Mouse (Mus musculus): ENCODE results near the gene Mrpl38. TPM values are rescaled to one million over a fixed set of nuclear protein-coding genes. Genes with fewer than 3 reads are reported as not detected.

Mrpl38 gene
- polyA plus RNA-seq, 1 experiment from 2014 or later, result 94.7 TPM

DNA sequence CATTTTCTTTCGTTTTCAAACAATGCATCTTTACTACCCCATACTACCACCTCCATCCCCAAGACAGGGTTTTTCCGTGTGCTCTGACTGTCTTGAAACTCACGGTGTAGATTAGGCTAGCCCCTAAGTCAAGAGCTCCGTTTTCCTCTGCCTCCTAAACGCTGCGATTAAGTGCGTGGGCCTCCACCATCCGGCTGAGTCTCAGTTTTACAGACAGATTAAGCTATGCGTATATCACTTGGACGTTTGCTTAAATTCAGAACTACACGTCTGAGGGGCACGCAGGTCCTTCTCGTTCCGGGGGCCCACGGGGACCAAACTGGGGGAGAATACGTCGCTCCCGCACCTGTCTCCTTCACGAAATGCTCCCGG lies 586 bp downstream of the Mrpl38 start:
- ATAC-seq (ENCODE audit: borderline replicate concordance, extremely low read depth, low FRiP score, low TSS enrichment), result 0 out of 2 replicates have a peak, but pooled peaks have one; percentile 1
- Histone ChIP-seq H3K4me3 (peak overlapping the region; percentile 97), H3K27ac (peak overlapping the region; percentile 70), H3K9me3 (no peaks in the 10 kb centered on the region), H3K4me2 (peak overlapping the region; percentile 66), H3K27me3 (no peaks in the 10 kb centered on the region), H3K4me1 (peaks cover 17% of the 10 kb centered on the region), H3K9ac (peak overlapping the region; percentile 86), H3K36me3 (peaks cover 34% of the 10 kb centered on the region)
- under 1% methylated on average over 20 of the region's 20 CpGs for WGBS

DNA sequence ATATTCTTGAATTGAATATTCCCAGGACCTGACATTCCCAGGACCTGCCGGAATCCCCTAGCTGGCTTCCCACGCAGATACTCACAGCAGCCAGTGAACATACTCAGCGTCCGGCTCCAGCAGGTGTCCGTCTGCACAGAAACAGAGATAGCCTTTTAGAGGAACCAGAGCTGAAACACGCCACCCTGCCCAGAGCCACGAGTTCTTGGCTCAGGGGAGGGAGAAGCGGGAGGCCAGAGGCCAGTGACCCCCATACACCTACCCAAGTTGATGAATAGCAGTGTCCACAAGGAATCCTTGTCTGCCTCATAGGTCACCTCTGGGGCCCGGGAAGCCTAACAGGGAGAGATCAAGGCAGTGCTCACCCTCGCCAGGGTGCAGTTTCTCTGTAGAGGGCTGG lies 4.5 kb downstream of the Mrpl38 start:
- peaks cover 34% of the 10 kb centered on the region for H3K4me1 ChIP-seq
- H3K36me3 ChIP-seq, result peaks cover 40% of the 10 kb centered on the region
- no peak overlapping the region for H3K4me2 ChIP-seq
- no peaks in the 10 kb centered on the region for H3K27me3 ChIP-seq
- H3K4me3 ChIP-seq, result no peak overlapping the region
- ATAC-seq (ENCODE audit: borderline replicate concordance, extremely low read depth, low FRiP score, low TSS enrichment), result no peak
- H3K9ac ChIP-seq, result no peak overlapping the region
- H3K9me3 ChIP-seq, result no peaks in the 10 kb centered on the region
- H3K27ac ChIP-seq, result no peak overlapping the region
- WGBS, result 83% methylated on average over 10 of the region's 10 CpGs

DNA sequence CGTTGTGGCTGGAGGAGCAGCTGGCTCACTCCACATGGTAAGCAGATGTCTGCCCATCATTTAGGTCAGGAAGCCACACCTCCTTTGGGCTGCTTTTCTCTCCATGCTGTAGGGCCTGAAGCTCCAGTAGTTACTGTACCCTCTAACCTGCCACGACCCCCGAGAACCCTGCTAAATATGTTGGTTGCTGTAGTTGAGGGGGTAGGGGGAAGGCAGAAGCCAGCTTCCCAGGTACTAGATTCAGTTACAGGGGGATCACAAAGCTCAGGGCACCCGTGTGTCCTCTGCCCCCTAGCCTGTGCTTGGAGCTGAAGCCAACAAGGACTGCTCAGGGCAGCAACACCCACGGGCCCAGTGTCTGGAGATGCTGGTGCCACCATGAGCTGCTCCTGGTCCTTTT lies 5.2 kb downstream of the Mrpl38 start:
- WGBS, result 77% methylated on average over 5 of the region's 5 CpGs
- no peaks in the 10 kb centered on the region for H3K9me3 ChIP-seq
- no peak overlapping the region for H3K4me2 ChIP-seq
- no peaks in the 10 kb centered on the region for H3K27me3 ChIP-seq
- peaks cover 40% of the 10 kb centered on the region for H3K36me3 ChIP-seq
- ATAC-seq (ENCODE audit: borderline replicate concordance, extremely low read depth, low FRiP score, low TSS enrichment), result no peak
- H3K9ac ChIP-seq, result no peak overlapping the region
- no peak overlapping the region for H3K4me3 ChIP-seq
- H3K4me1 ChIP-seq, result peaks cover 37% of the 10 kb centered on the region
- H3K27ac ChIP-seq, result no peak overlapping the region

DNA sequence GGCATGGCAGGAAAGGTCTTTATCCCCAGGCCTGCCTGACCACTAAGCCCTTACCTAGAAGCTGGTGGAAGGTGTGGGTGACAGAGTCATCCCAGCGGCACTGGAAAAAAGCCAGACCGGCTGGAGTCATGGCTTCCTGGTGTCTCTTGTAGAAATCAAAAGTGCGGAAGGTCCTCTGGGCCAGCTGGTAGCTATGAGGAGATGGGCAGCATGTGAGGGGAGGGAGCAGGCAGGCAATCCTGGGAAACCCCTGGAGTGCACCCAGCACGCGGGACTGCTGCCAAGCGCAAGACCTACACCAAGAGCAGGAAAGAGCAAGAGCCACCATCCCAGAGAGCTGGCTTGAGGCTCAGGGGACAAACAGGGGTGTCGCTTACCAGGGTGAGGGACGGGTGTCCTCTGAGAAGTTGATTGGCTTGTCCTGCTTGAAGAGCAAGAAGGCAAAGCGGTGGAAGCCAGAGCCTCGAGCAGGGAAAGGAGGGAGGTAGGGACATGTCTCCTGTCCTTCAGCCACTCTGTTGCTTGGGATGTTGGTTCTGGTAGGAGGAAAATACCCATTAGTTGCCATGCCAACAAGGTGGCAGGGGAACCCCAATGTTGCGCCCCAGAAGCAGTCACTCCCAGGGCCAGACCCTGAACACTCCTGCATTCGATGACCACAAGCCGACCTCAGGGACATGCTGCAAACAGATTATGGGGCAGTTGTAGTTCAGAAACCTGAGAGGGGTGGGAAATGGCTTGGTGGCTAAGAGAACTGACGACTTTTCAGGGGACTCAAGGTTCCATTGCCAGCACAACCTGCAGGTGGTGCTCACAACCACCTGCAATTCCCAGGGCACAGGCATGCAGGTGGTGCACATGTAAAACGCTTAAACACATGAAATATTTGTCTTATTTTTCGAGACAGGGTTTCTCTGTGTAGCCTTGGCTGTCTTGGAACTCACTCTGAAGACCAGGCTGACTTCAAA lies 6.0 kb downstream of the Mrpl38 start:
- WGBS, result 78% methylated on average over 16 of the region's 16 CpGs
- Histone ChIP-seq H3K27ac (0 out of 2 replicates have a peak overlapping the region, but pooled peaks have one; percentile 33), H3K4me1 (peaks cover 41% of the 10 kb centered on the region), H3K36me3 (peaks cover 40% of the 10 kb centered on the region), H3K4me3 (no peak overlapping the region), H3K9me3 (no peaks in the 10 kb centered on the region), H3K4me2 (no peak overlapping the region), H3K27me3 (no peaks in the 10 kb centered on the region), H3K9ac (no peak overlapping the region)
- ATAC-seq (ENCODE audit: borderline replicate concordance, extremely low read depth, low FRiP score, low TSS enrichment), result no peak

DNA sequence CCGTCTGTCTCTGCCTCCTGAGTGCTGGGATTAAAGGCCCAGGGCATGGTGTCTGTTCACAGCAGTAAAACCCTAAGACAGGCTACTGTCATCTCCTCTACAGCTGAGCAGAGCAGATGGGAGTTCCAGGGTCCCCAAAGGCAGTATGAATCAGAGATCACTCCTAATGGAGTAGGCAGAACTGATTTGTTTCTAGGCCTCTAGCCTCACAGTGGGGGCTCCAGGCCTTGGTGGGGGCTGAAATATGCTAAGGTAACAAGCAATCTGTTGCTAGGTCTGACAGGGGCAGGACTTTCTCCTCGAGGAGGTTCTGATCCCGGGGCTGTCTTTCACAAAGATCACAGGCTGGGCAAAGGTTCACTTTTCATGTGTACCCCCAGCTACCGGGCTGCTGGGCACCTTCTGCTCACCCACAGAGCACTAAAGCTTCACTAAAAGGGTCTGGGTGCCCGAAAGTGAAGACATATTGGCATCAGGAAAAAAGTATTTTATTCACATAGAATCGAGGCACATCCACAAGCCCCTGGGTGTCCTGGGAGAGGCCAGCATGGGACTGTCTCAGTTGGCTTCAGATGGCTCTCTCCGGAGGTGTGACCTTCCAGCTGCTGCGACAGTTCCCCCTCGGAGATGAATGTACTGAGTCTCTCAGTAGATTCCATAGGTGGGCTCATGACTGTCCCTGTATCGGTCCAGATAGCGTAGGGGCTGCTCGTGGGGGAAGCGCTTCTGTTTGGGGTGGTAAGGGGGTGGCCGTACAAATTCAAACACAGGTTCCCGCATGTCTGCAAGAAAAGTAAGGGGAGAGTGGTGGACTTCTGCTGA lies 7.1 kb downstream of the Mrpl38 start:
- Histone ChIP-seq H3K9me3 (no peaks in the 10 kb centered on the region), H3K9ac (peak overlapping the region; percentile 74), H3K4me1 (peaks cover 38% of the 10 kb centered on the region), H3K36me3 (peaks cover 40% of the 10 kb centered on the region), H3K4me3 (peak overlapping the region; percentile 59), H3K4me2 (peak overlapping the region; percentile 67), H3K27ac (peak overlapping the region; percentile 96), H3K27me3 (no peaks in the 10 kb centered on the region)
- WGBS, result 76% methylated on average over 15 of the region's 15 CpGs
- no peak for ATAC-seq (ENCODE audit: borderline replicate concordance, extremely low read depth, low FRiP score, low TSS enrichment)

DNA sequence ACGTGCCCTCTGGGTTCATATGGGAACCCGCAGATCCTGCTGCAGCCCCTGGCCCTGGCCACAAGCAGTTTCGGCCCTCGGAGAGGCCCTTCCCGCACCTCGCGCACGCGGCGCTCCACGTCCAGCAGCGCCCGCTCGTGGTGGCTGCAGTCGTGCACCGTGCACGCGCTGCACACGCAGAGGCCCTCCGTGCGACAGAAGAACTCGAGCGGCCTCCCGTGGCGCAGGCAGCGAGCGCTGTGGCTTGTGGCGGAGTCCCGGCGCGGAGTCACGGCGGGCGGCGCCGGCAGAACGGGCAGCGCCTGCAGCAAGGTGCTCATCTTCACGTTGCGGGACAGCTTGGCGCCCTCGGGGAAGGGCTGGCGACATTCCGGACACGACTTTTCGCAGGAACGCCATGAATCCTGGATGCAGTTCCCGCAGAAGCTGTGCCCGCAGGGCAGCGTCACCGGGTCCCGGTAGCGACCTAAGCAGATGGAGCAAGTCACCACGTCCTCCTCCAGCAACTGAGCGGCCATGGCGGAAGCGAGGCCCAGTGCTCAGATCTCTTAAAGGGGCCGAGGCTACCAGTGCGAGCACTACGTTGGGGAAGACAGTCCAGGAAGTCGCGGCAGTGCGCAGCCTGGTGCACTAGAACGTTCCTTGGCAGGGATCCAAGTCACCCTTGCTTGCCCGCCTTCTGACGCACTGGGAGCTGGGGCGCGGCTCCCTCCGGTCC lies 8.0 kb downstream of the Mrpl38 start, which contains the start of gene Trim65:
Trim65 (minus strand) TSS at position 641 of the 718 bp plus-strand sequence.
- Histone ChIP-seq H3K27ac (peak within 1 kb of the TSS; percentile 96), H3K4me3 (peak within 1 kb of the TSS; percentile 59), H3K4me1 (peaks cover 38% of the 10 kb centered on the region), H3K4me2 (peak within 1 kb of the TSS; percentile 67), H3K27me3 (no peaks in the 10 kb centered on the region), H3K9me3 (no peaks in the 10 kb centered on the region), H3K36me3 (peaks cover 43% of the 10 kb centered on the region), H3K9ac (peak within 1 kb of the TSS; percentile 74)
- ATAC-seq (ENCODE audit: borderline replicate concordance, extremely low read depth, low FRiP score, low TSS enrichment), result peak; percentile 82
- WGBS, result under 1% methylated on average over 69 of the region's 69 CpGs

DNA sequence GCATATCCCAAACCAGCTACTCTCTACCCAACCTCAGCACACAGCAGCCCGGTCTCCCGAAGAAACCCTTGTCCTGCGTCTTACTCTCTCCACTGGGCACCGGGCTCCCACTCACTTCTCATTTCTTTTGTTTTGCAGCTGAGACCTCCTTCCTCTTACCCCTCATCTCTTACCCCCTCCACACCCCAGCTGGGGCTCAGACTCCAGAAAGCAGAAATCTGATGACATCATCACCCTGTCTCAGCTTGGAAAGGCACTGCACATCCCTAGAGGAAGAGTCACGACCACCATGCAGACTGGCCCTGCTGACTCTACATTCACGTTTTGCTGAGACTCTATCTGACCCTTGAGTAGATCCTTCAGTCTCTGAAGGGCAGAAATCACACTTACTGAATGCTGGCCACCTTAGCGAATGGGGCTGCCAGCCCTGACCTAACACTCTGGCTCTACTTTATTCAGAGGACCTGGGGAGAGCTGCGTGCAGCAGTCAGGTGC lies 8.6 kb downstream of the Mrpl38 start:
- Histone ChIP-seq H3K9me3 (no peaks in the 10 kb centered on the region), H3K4me2 (peak overlapping the region; percentile 67), H3K27me3 (no peaks in the 10 kb centered on the region), H3K36me3 (peaks cover 41% of the 10 kb centered on the region), H3K4me3 (peak overlapping the region; percentile 59), H3K27ac (peak overlapping the region; percentile 96), H3K9ac (peak overlapping the region; percentile 74), H3K4me1 (peaks cover 38% of the 10 kb centered on the region)
- ATAC-seq (ENCODE audit: borderline replicate concordance, extremely low read depth, low FRiP score, low TSS enrichment), result no peak
- 38% methylated on average over 8 of the region's 8 CpGs for WGBS

DNA sequence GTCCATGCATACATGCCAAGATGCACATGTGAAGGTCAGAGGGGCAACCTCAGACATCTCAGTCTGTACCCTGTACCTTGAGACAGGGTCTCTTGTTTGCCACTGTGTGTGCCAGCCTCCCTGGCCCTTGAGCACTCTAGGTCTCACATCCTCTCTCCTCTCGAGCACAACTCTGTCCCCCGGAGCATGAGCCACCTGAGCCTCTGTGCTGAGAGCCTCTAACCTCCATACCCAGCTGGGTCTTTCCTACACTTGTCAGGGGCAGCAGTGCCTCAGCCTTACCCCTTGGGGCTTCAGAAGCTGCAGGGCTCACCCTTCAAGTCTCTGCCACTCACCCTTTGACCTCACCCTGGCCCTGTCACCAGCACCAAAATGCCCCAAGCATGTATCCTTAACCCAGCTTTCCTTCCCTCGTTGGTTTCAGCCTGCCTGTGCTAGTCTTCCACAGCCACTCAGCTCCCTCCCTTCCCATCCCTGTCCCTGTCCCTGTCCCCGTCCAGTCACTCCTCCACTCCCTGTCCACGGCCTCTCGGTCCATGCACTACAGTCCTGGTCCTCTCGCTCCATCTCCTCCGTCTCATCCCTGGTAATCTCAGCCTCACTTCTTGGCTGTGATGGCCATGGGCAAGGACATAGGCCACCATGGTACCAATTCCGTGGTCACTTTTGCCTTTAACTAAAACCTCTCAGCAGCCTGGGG lies 9.4 kb downstream of the Mrpl38 start:
- H3K36me3 ChIP-seq, result peaks cover 33% of the 10 kb centered on the region
- no peak overlapping the region; the same call in 1 of the 2 replicates for H3K4me2 ChIP-seq
- H3K9ac ChIP-seq, result no peak overlapping the region

DNA sequence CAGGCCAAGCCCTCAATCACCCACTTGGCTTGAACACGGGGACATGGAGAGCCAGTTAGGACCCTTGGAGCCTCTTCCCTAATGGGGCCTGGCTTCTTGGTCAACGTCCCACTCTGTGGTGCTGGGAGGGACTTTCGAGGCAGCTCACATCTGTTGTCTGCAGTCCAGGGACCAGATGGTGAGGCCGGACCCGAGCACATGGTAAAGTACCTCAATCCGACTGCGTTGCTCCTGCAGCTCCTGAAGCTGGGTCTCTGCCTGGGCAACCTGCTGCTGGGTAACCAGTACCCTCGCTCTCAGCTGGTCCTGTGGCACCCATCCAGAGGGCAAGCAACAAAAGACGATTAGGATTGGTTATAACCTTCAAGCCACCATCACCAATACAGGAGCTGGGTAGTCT lies 10.7 kb downstream of the Mrpl38 start:
- Histone ChIP-seq H3K4me3 (no peak overlapping the region), H3K9ac (peak overlapping the region; percentile 19; the same call in 1 of the 2 replicates), H3K36me3 (peaks cover 32% of the 10 kb centered on the region), H3K9me3 (no peaks in the 10 kb centered on the region), H3K4me1 (peaks cover 38% of the 10 kb centered on the region), H3K27ac (peak overlapping the region; percentile 63), H3K4me2 (peak overlapping the region; percentile 40; the same call in 1 of the 2 replicates), H3K27me3 (no peaks in the 10 kb centered on the region)
- WGBS, result 69% methylated on average over 9 of the region's 9 CpGs
- ATAC-seq (ENCODE audit: borderline replicate concordance, extremely low read depth, low FRiP score, low TSS enrichment), result no peak

More for the DNA sequence above, 9.4 kb downstream of the Mrpl38 start:
- H3K27me3 ChIP-seq, result no peaks in the 10 kb centered on the region
- no peaks in the 10 kb centered on the region for H3K9me3 ChIP-seq
- peaks cover 38% of the 10 kb centered on the region for H3K4me1 ChIP-seq
- H3K4me3 ChIP-seq, result 0 out of 2 replicates have a peak overlapping the region, but pooled peaks have one; percentile 59
- ATAC-seq (ENCODE audit: borderline replicate concordance, extremely low read depth, low FRiP score, low TSS enrichment), result no peak
- H3K27ac ChIP-seq, result no peak overlapping the region
- WGBS, result 76% methylated on average over 9 of the region's 9 CpGs

DNA sequence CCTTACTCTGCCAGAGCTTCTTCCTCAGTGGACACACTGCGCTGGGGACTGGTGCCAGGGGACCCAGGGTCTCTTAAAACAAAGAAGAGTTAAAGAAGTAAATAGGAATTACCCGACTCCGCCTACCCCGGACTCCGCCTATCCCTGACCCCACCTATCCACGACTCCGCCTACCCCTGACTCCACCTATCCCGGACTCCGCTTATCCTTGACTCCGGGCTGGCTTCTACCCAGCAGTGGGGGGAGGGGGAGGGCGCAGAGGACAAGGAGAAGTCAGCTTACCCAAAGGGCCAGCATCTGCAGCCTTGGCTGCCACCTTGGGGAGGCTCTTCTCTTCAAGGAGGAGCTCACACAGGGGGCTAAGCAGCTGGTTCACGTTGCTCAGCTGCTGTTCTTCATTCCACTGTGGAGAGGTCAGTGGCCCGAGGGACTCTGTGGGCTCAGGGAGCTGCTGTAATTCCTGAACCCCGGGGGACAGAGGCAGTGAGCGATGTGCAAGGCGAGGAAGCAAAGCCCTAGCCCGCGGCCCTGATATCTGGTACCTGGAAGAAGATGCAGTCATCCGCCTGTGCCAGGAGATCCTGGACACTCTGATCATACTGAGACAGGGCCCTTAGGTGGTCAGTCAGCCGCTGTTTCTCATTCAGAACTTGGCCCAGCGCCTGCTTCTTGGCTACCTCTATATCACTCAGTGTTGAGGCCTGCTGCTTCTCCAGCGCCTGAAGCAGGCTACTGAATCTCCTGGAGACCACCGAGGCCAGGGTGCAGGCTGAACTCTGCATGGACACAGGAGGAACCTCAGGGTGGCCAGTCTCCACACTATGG lies 11.3 kb downstream of the Mrpl38 start, which contains the start of gene Trim47:
Trim47 (minus strand) TSS at position 55 of the 825 bp plus-strand sequence.
- 18% methylated on average over 23 of the region's 23 CpGs for WGBS
- peak; percentile 53 for ATAC-seq (ENCODE audit: borderline replicate concordance, extremely low read depth, low FRiP score, low TSS enrichment)
- peak within 1 kb of the TSS; percentile 19 for H3K4me3 ChIP-seq

More for the DNA sequence above, 11.3 kb downstream of the Mrpl38 start, which contains the start of gene Trim47:
- H3K4me2 ChIP-seq, result peak within 1 kb of the TSS; percentile 40
- H3K9ac ChIP-seq, result peak within 1 kb of the TSS; percentile 19
- H3K9me3 ChIP-seq, result no peaks in the 10 kb centered on the region
- peaks cover 30% of the 10 kb centered on the region for H3K36me3 ChIP-seq
- peak within 1 kb of the TSS; percentile 63 for H3K27ac ChIP-seq
- H3K27me3 ChIP-seq, result no peaks in the 10 kb centered on the region
- peaks cover 38% of the 10 kb centered on the region for H3K4me1 ChIP-seq
